Mouse (Mus musculus) C2C12 (cell line): ENCODE measurements around the gene Aktip. TPM values are rescaled to one million over a fixed set of nuclear protein-coding genes. Genes with fewer than 3 reads are reported as not detected.

Experiments used
- H3K27me3 ChIP-seq: one replicate; pipeline ENCODE4 v1.6.1; 2011; ENCODE audit not compliant: control insufficient read depth, insufficient read depth, insufficient read length
- H3K36me3 ChIP-seq: one replicate; pipeline ENCODE4 v1.6.1; 2011; ENCODE audit not compliant: control insufficient read depth, insufficient read depth
- H3K4me3 ChIP-seq: one replicate; pipeline ENCODE4 v1.5.1; 2011; ENCODE audit warnings: mild to moderate bottlenecking, control low read depth; ENCODE audit not compliant: poor library complexity, insufficient read depth, severe bottlenecking
- H3K79me2 ChIP-seq: one replicate; pipeline ENCODE4 v1.6.1; 2011; ENCODE audit not compliant: control insufficient read depth, insufficient read depth
- H3K79me3 ChIP-seq: one replicate; pipeline ENCODE4 v1.6.1; 2011; ENCODE audit warnings: low read depth, control low read depth
- H3ac ChIP-seq: one replicate; pipeline ENCODE3; 2011; ENCODE audit warnings: low read depth; ENCODE audit not compliant: control insufficient read depth, insufficient read length
- CEBPB ChIP-seq: IDR thresholded peaks from one replicate; pipeline ENCODE4 v1.6.1; 2011; ENCODE audit warnings: low read depth, mild to moderate bottlenecking, control low read depth, moderate library complexity
- CTCF ChIP-seq: IDR thresholded peaks from one replicate; pipeline ENCODE4 v1.5.1; 2011; ENCODE audit not compliant: control insufficient read depth, insufficient read depth, insufficient read length
- FOSL1 ChIP-seq: IDR thresholded peaks from one replicate; pipeline ENCODE4 v1.8.0; 2011; ENCODE audit warnings: mild to moderate bottlenecking, low read length; ENCODE audit not compliant: poor library complexity, insufficient read depth, severe bottlenecking
- MAX ChIP-seq: IDR thresholded peaks from one replicate; pipeline ENCODE4 v1.6.1; 2011; ENCODE audit warnings: mild to moderate bottlenecking, control low read depth
- MYOD1 ChIP-seq: IDR thresholded peaks from one replicate; pipeline ENCODE4 v1.6.1; 2011; ENCODE audit warnings: low read depth; ENCODE audit not compliant: control insufficient read depth, insufficient read length
- MYOG ChIP-seq: IDR thresholded peaks from one replicate; pipeline ENCODE4 v1.6.1; 2011; ENCODE audit not compliant: control insufficient read depth, insufficient read length; ENCODE audit errors: extremely low read depth
- USF1 ChIP-seq: IDR thresholded peaks from one replicate; pipeline ENCODE4 v1.6.1; 2011; ENCODE audit warnings: low read depth, mild to moderate bottlenecking, control low read depth, moderate library complexity
- polyA plus RNA-seq: library from polyadenylated mRNA; unstranded; fragments of >200 nt; fragmentation: generic; extraction: Trizol; gene quantifications from one replicate; pipeline ENCODE4 v1.2.1, GENCODE M21; 2012; ENCODE audit warnings: missing spikeins

The Aktip gene
- polyA plus RNA-seq, 1 experiment, result 13.0 TPM

GRCm38 (mm10) chr8:91237191-91237590, 37.4 kb upstream of the Aktip start:
- Histone ChIP-seq H3K4me3 (no peak overlapping the region), H3K79me3 (no peaks in the 10 kb centered on the region), H3ac (no peak overlapping the region), H3K36me3 (no peaks in the 10 kb centered on the region), H3K27me3 (no peaks in the 10 kb centered on the region), H3K79me2 (no peaks in the 10 kb centered on the region)
- no peak for TF ChIP-seq MYOG
- no peak for TF ChIP-seq MYOD1
- no peak for TF ChIP-seq CTCF

- no peak overlapping the region for H3ac ChIP-seq
- TF ChIP-seq CEBPB (no peak), USF1 (no peak), CTCF (no peak), MYOD1 (no peak), MYOG (no peak), FOSL1 (no peak), MAX (no peak)
- H3K36me3 ChIP-seq, result peaks cover 3% of the 10 kb centered on the region
- no peaks in the 10 kb centered on the region for H3K27me3 ChIP-seq
- H3K4me3 ChIP-seq, result no peak overlapping the region
- no peaks in the 10 kb centered on the region for H3K79me2 ChIP-seq
- no peaks in the 10 kb centered on the region for H3K79me3 ChIP-seq
Observed at GRCm38 (mm10) chr8:91234097-91234496, 34.3 kb upstream of the Aktip start.

GRCm38 (mm10) chr8:91227421-91227841, 27.7 kb upstream of the Aktip start:
- H3ac ChIP-seq, result no peak overlapping the region
- H3K4me3 ChIP-seq, result no peak overlapping the region
- no peaks in the 10 kb centered on the region for H3K79me3 ChIP-seq
- peaks cover 3% of the 10 kb centered on the region for H3K36me3 ChIP-seq
- TF ChIP-seq CTCF (no peak), MAX (no peak), FOSL1 (no peak), MYOD1 (no peak), CEBPB (no peak), USF1 (no peak), MYOG (no peak)
- no peaks in the 10 kb centered on the region for H3K79me2 ChIP-seq
- H3K27me3 ChIP-seq, result no peaks in the 10 kb centered on the region

- H3K36me3 ChIP-seq, result no peaks in the 10 kb centered on the region
- TF ChIP-seq CEBPB (no peak), MYOG (no peak)
- no peak overlapping the region for H3ac ChIP-seq
- H3K4me3 ChIP-seq, result no peak overlapping the region
- no peaks in the 10 kb centered on the region for H3K79me3 ChIP-seq
- no peaks in the 10 kb centered on the region for H3K27me3 ChIP-seq
- H3K79me2 ChIP-seq, result no peaks in the 10 kb centered on the region
Observed at GRCm38 (mm10) chr8:91224227-91224626, 24.5 kb upstream of the Aktip start.

GRCm38 (mm10) chr8:91221841-91222240, 22.1 kb upstream of the Aktip start:
- no peaks in the 10 kb centered on the region for H3K27me3 ChIP-seq
- H3K4me3 ChIP-seq, result no peak overlapping the region
- no peaks in the 10 kb centered on the region for H3K79me3 ChIP-seq
- no peak overlapping the region for H3ac ChIP-seq
- no peaks in the 10 kb centered on the region for H3K36me3 ChIP-seq
- no peaks in the 10 kb centered on the region for H3K79me2 ChIP-seq
- TF ChIP-seq MAX (no peak), CEBPB (no peak), MYOD1 (no peak), USF1 (no peak), CTCF (no peak), MYOG (no peak), FOSL1 (no peak)

- no peaks in the 10 kb centered on the region for H3K79me3 ChIP-seq
- no peak overlapping the region for H3ac ChIP-seq
- no peaks in the 10 kb centered on the region for H3K36me3 ChIP-seq
- no peaks in the 10 kb centered on the region for H3K27me3 ChIP-seq
- no peak overlapping the region for H3K4me3 ChIP-seq
- TF ChIP-seq FOSL1 (no peak), MAX (no peak), MYOD1 (peak; percentile 27), CEBPB (no peak)
- H3K79me2 ChIP-seq, result no peaks in the 10 kb centered on the region
Observed at GRCm38 (mm10) chr8:91218271-91218670, 18.5 kb upstream of the Aktip start.
